16 mouse cellular contexts compared by ENCODE assay signal in the genomic region with DNA sequence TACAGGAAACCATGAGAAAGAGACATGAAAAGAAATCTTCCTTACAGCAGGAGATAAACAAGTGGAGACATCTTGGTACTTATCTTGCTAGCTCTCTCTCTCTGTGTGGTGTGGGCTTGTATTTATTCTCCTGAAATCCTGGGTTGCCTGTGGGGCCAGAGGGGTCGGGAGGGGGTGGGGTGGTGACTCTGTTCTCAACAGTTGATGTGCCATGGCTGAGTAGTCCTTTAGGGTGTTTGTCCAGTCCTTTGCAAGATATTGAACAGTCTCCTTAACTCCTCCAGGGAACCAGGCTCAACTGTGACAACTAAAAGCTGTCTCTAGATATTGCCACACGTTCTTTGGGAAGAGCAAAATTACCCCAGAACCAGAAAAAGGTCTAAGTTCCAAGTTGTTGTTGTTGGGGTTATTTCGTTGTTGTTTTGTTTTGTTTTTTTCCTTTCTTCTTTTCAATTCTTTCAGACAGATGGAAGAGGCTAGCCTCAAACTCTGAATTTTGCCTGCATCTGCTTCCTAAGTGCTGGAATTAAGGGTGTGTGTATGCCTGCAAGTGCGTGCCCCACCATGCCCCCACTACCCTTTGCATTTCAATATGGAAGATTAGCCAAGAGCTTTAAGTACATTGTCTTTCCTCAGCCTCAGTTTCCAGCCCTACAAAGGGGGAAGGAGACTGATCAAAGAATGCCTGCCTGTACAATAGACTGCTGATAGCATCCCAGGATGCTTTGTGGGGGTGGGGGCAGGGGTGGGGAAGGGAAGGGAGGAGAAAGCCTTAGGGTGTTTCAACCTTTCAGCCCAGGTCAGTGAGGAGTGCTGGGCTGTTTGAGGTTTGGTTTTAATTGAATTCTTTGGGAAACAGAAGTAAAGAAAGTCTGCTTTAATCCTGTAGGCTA.
"Had no signal": no experiment of that assay in that cellular context is flagged by ENCODE, and none has a peak within 500 bp of the region (broad histone marks: within the 10 kb centered on the region; RNA-seq: fewer than 3 reads in every experiment).

No protein-coding gene starts in this region.

- H3K4me3 ChIP-seq: kidney, embryonic 15.5 days; liver, embryonic 15.5 days; megakaryocyte, embryonic 14.5 days; midbrain, embryonic 13.5 days; neural tube, embryonic 12.5 days had no signal

- H3K9ac ChIP-seq: kidney, embryonic 15.5 days; liver, embryonic 15.5 days; midbrain, embryonic 13.5 days; neural tube, embryonic 12.5 days had no signal

- H3K36me3 ChIP-seq: liver, embryonic 15.5 days had no signal

- H3K9me3 ChIP-seq: kidney, embryonic 15.5 days; liver, embryonic 15.5 days; megakaryocyte, embryonic 14.5 days; midbrain, embryonic 13.5 days; neural tube, embryonic 12.5 days had no signal

- ATAC-seq: midbrain, embryonic 13.5 days had no signal

- H3K4me2 ChIP-seq: kidney, embryonic 15.5 days; liver, embryonic 11.5 days; liver, embryonic 15.5 days; midbrain, embryonic 13.5 days; neural tube, embryonic 12.5 days had no signal

- DNase-seq: kidney, postnatal 14 days; left cerebral cortex, postnatal 4 days; lung, adult 2 months; lung, postnatal 10 days; lung, postnatal 4 days; retina, postnatal 1 day; right cerebral cortex, postnatal 4 days; spleen, adult 18-20 months; thymus, adult 18-20 months; thymus, postnatal 14 days had no signal

- H3K4me1 ChIP-seq: kidney, embryonic 15.5 days; liver, embryonic 15.5 days; neural tube, embryonic 12.5 days had no signal

- H3K27me3 ChIP-seq: midbrain, embryonic 13.5 days; neural tube, embryonic 12.5 days had no signal

- H3K27ac ChIP-seq: kidney, embryonic 15.5 days; liver, embryonic 15.5 days; midbrain, embryonic 13.5 days; neural tube, embryonic 12.5 days had no signal
